16 mouse cellular contexts compared by ENCODE assay signal in genomic region chr11:88429680-88430079, GRCm38 (mm10).
DNase-seq lines count a peak whose midpoint lies in the region; ATAC-seq and TF ChIP-seq lines count a peak whose summit lies in the region.
"Had no signal": no experiment of that assay in that cellular context is flagged by ENCODE, and none has a peak within 500 bp of the region (broad histone marks: within the 10 kb centered on the region; RNA-seq: fewer than 3 reads in every experiment).

No protein-coding gene starts in this region.

- H3K79me2 ChIP-seq in CH12.LX (replicated peaks; ENCODE audit: control insufficient read depth, extremely low read depth, insufficient read depth, poor library complexity, severe bottlenecking) = no peaks in the 10 kb centered on the region

- H3K4me1 ChIP-seq in lung, adult 2 months (ENCODE audit: control insufficient read depth, insufficient read depth, low read length) = no peaks in the 10 kb centered on the region
- peaks cover 3 to 54% of the 10 kb centered on the region in 2 experiments; a peak in 3 of 4 replicates for H3K4me1 ChIP-seq in CH12.LX (ENCODE audit: control insufficient read depth in 1 of 2, insufficient read depth in 2 of 2)
- peaks cover 53% of the 10 kb centered on the region for H3K4me1 ChIP-seq in hindbrain, embryonic 14.5 days (replicated peaks; ENCODE audit: control insufficient read depth, insufficient read depth, low read length)

- in situ Hi-C loops in CH12.LX (cut with MboI; ENCODE audit: low pct_ligation_motif_present, low pct_unique_long_range_greater_than_20kb, low sequenced_read_pairs) = no loop called here

- ATAC-seq in hindbrain, embryonic 14.5 days (ENCODE audit: low FRiP score) = no peak

- H3K36me3 ChIP-seq in CH12.LX (replicated peaks in 1 of 2; ENCODE audit: control insufficient read depth in 1 of 2, insufficient read depth in 1 of 2, low read length in 1 of 2) = peaks cover 0 to 46% of the 10 kb centered on the region in 2 experiments
- H3K36me3 ChIP-seq in hindbrain, embryonic 14.5 days (replicated peaks; ENCODE audit: control insufficient read depth, insufficient read depth) = no peaks in the 10 kb centered on the region
- H3K36me3 ChIP-seq: embryonic facial prominence, embryonic 15.5 days; limb, embryonic 13.5 days had no signal

- peak; percentile 35; the same call in 1 of the 2 replicates for TF ChIP-seq CTCF in gastrocnemius, adult 2 months (IDR thresholded peaks at IDR 0.05)
- TF ChIP-seq CTCF in lung, adult 2 months (IDR thresholded peaks at IDR 0.05; ENCODE audit: insufficient read depth, low read length) = peak; percentile 24; the same call in 1 of the 2 replicates
- TF ChIP-seq CTCF in CH12.LX (conservative IDR thresholded peaks at IDR 0.05 in 1 of 2, IDR thresholded peaks at IDR 0.05 in 1 of 2; ENCODE audit: low read depth in 2 of 2, low read length in 2 of 2) = peak in 1 of 2 experiments; percentile 51; a peak in 2 of 4 replicates

- no peak for TF ChIP-seq EP300 in CH12.LX (IDR thresholded peaks at IDR 0.05; ENCODE audit: low read length)

- H3K27ac ChIP-seq in gastrocnemius, adult 2 months = no peak overlapping the region
- no peak overlapping the region for H3K27ac ChIP-seq in CH12.LX (ENCODE audit: insufficient read depth, low read depth)
- peak overlapping the region; percentile 75; the same call in 1 of the 2 replicates for H3K27ac ChIP-seq in hindbrain, embryonic 14.5 days
- H3K27ac ChIP-seq: embryonic facial prominence, embryonic 15.5 days; limb, embryonic 13.5 days had no signal

- dilution Hi-C loops in CH12.LX (cut with MboI; ENCODE audit: extremely low pct_ligation_motif_present, extremely low pct_unique_long_range_greater_than_20kb, low sequenced_read_pairs) = no loop called here

- no peaks in the 10 kb centered on the region for H3K27me3 ChIP-seq in CH12.LX (replicated peaks)
- no peaks in the 10 kb centered on the region for H3K27me3 ChIP-seq in hindbrain, embryonic 14.5 days (ENCODE audit: control insufficient read depth, insufficient read depth, low read length)
- H3K27me3 ChIP-seq: embryonic facial prominence, embryonic 15.5 days had no signal

- peak; percentile 46 for TF ChIP-seq RAD21 in CH12.LX (IDR thresholded peaks at IDR 0.05; ENCODE audit: low read depth, low read length)

- H3K4me3 ChIP-seq in gastrocnemius, adult 2 months = no peak overlapping the region
- H3K4me3 ChIP-seq in lung, adult 2 months (replicated peaks; ENCODE audit: extremely low read depth, low read depth, low read length) = no peak overlapping the region
- H3K4me3 ChIP-seq in CH12.LX (replicated peaks in 1 of 3; ENCODE audit: low read depth in 2 of 3, low read length in 2 of 3, poor library complexity in 1 of 3) = no peak overlapping the region
- no peak overlapping the region for H3K4me3 ChIP-seq in hindbrain, embryonic 14.5 days (replicated peaks; ENCODE audit: low read length)
- H3K4me3 ChIP-seq: embryonic facial prominence, embryonic 15.5 days; limb, embryonic 13.5 days had no signal

- no peak overlapping the region for H3K9ac ChIP-seq in CH12.LX (ENCODE audit: insufficient read depth, low read depth)
- no peak overlapping the region for H3K9ac ChIP-seq in hindbrain, embryonic 14.5 days
- H3K9ac ChIP-seq: embryonic facial prominence, embryonic 15.5 days; limb, embryonic 13.5 days had no signal

- WGBS in lung, adult 2 months = 89% methylated on average over 6 of the region's 6 CpGs
- 96% methylated on average over 6 of the region's 6 CpGs for WGBS in hindbrain, embryonic 14.5 days

- peaks cover 5% of the 10 kb centered on the region for H3K9me3 ChIP-seq in CH12.LX (replicated peaks; ENCODE audit: low read length)
- no peaks in the 10 kb centered on the region for H3K9me3 ChIP-seq in hindbrain, embryonic 14.5 days (ENCODE audit: control insufficient read depth, low read length)
- H3K9me3 ChIP-seq: embryonic facial prominence, embryonic 15.5 days; limb, embryonic 13.5 days had no signal

- DNase-seq in gastrocnemius, adult 2 months = no peak
- DNase-seq in gastrocnemius, postnatal 25 days = no peak
- no peak for DNase-seq in lung, adult 2 months
- no peak for DNase-seq in lung, adult 18-20 months
- no peak for DNase-seq in CH12.LX (ENCODE audit: extremely low read depth)
- no peak for DNase-seq in hindbrain, embryonic 14.5 days (ENCODE audit: low spot score)
- DNase-seq in cerebellum, adult 9-10 months = no peak
- no peak for DNase-seq in layer of hippocampus, postnatal 14 days (ENCODE audit: low spot score in 2 of 2)
- DNase-seq: cerebellum, postnatal 36 days; heart, adult 11 months; heart, postnatal 10 days; kidney, adult 9 months; layer of hippocampus, adult 9-11 months; lung, postnatal 4 days had no signal

- TF ChIP-seq POLR2A in lung, adult 2 months (IDR thresholded peaks at IDR 0.05; ENCODE audit: borderline replicate concordance, extremely low read depth, low read depth, low read length) = no peak
- TF ChIP-seq POLR2A in CH12.LX (IDR thresholded peaks at IDR 0.05; ENCODE audit: low read depth, low read length) = no peak

- intact Hi-C loops in gastrocnemius, adult 2 months (cut with DNase I) = no loop called here

- H3K4me2 ChIP-seq in CH12.LX (ENCODE audit: insufficient read depth, low read depth, poor library complexity, severe bottlenecking) = no peak overlapping the region
- H3K4me2 ChIP-seq in hindbrain, embryonic 14.5 days (replicated peaks) = no peak overlapping the region
- H3K4me2 ChIP-seq: embryonic facial prominence, embryonic 15.5 days; limb, embryonic 13.5 days had no signal

TF ChIP-seq in CH12.LX, 34 proteins besides CTCF, POLR2A, EP300 and RAD21:
- TF ChIP-seq MAFK (IDR thresholded peaks at IDR 0.05; ENCODE audit: insufficient replicate concordance, low read length) = no peak
- TF ChIP-seq ZNF384 (IDR thresholded peaks at IDR 0.05; ENCODE audit: low read depth, low read length) = no peak
- no peak for TF ChIP-seq ELF1 (IDR thresholded peaks at IDR 0.05; ENCODE audit: low read depth, low read length)
- TF ChIP-seq RCOR1 (conservative IDR thresholded peaks at IDR 0.05; ENCODE audit: low read depth, low read length) = no peak
- peak; percentile 42 for TF ChIP-seq SMC3 (IDR thresholded peaks at IDR 0.05; ENCODE audit: low read depth, low read length)
